Mouse (Mus musculus) lung, embryonic 14.5 days (tissue): ENCODE data around the gene Eng. TPM values are rescaled to one million over a fixed set of nuclear protein-coding genes. Genes with fewer than 3 reads are reported as not detected.

ENCODE experiments used
- ATAC-seq: fragments of 200-750 bp; cut with Nextera tagmentation; 2 replicates; pipeline ENCODE4 v1.8.0; 2017; ENCODE audit warnings: mild to moderate bottlenecking, moderate TSS enrichment, moderate library complexity; ENCODE audit not compliant: insufficient read depth
- DNase-seq: peaks from one replicate; pipeline ENCODE4 v3.0.0-alpha.2; 2015
- H3K27ac ChIP-seq: fragments of 300-500 bp; sonication (generic); 2 replicates; pipeline ENCODE4 v1.5.1; 2014; ENCODE audit warnings: low read depth, mild to moderate bottlenecking, moderate library complexity
- H3K27me3 ChIP-seq: fragments of 300-500 bp; sonication (generic); 2 replicates; pipeline ENCODE4 v1.6.1; 2014; ENCODE audit warnings: low read length, control low read depth; ENCODE audit not compliant: insufficient read depth
- H3K36me3 ChIP-seq: fragments of 300-500 bp; sonication (generic); 2 replicates; pipeline ENCODE4 v1.6.1; 2014; ENCODE audit warnings: control low read depth; ENCODE audit not compliant: insufficient read depth
- H3K4me1 ChIP-seq: fragments of 300-500 bp; sonication (generic); 2 replicates; pipeline ENCODE4 v1.6.1; 2014; ENCODE audit warnings: antibody characterized with exemption, control low read depth; ENCODE audit not compliant: insufficient read depth
- H3K4me2 ChIP-seq: fragments of 300-500 bp; sonication (generic); 2 replicates; pipeline ENCODE4 v1.6.1; 2014; ENCODE audit warnings: mild to moderate bottlenecking
- H3K4me3 ChIP-seq: fragments of 300-500 bp; sonication (generic); 2 replicates; pipeline ENCODE4 v1.5.1; 2014; ENCODE audit warnings: low read depth, low read length
- H3K9ac ChIP-seq: fragments of 300-500 bp; sonication (generic); 2 replicates; pipeline ENCODE4 v1.6.1; 2014
- H3K9me3 ChIP-seq: fragments of 300-500 bp; sonication (generic); 2 replicates; pipeline ENCODE4 v1.6.1; 2016; ENCODE audit warnings: low read depth, low read length, control low read depth
- CTCF ChIP-seq: IDR thresholded peaks from 2 replicates; pipeline ENCODE4 v1.5.1; 2016; ENCODE audit warnings: antibody characterized with exemption, low read depth
- WGBS: fragments of 180-500 bp; shearing (Covaris S2); extraction: QIAGEN DNeasy Blood & Tissue Kit; methylation state at CpG from one replicate; pipeline ENCODE4 v1.1.7; 2014; 5-methylcytosine and 5-hydroxymethylcytosine counted together
- polyA plus RNA-seq: library from polyadenylated mRNA; unstranded; fragments of >200 nt; fragmentation: Nextera tagmentation; extraction: Ambion mirVana; gene quantifications from 2 replicates; pipeline ENCODE4 v1.2.1, GENCODE M21; 2014

Gene Eng
- polyA plus RNA-seq, 1 experiment from 2014 or later: 98.5 TPM

DNA sequence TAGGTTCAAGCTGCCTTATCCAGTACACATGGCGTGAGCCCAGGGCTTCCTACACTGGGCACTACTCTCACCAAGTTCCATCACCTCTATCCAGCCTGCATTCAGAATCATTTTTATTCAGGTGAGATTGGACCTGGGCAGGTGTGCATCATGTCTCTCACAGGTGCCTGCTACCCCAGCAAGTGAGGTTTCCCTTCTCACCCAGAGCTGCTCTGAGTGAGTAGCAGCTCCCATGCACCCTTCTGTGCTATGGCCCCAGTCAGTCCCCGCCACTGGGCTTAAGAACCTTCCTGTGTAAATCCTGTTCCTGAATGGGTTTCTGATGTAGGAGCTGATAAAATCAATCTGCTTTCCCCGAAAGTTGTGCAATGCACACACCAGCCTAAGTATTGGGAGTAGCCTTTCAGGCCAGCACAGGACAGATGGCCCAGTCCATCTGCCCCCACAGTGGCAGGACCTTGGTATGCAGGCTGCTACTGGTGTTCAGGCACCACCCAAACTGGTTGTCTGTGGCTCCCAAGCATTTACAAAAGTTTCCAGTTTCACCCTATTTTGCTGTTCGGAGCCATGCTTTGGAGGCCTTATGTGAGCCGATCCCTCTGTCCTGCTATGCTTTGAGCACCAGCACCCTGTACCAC, 22.2 kb upstream of the Eng start:
- no peak for DNase-seq
- H3K9me3 ChIP-seq: no peaks in the 10 kb centered on the region
- 0 out of 2 replicates have a peak overlapping the region, but pooled peaks have one; percentile 2 for H3K9ac ChIP-seq
- 0 out of 2 replicates have a peak, but pooled peaks cover 3% of the 10 kb centered on the region for H3K36me3 ChIP-seq
- ATAC-seq: no peak
- no peak overlapping the region for H3K4me2 ChIP-seq
- H3K4me3 ChIP-seq: no peak overlapping the region
- peak overlapping the region; percentile 82 for H3K27ac ChIP-seq
- H3K4me1 ChIP-seq: peaks cover 42% of the 10 kb centered on the region
- WGBS: 63% methylated on average over 5 of the region's 5 CpGs
- no peak for TF ChIP-seq CTCF
- no peaks in the 10 kb centered on the region for H3K27me3 ChIP-seq

DNA sequence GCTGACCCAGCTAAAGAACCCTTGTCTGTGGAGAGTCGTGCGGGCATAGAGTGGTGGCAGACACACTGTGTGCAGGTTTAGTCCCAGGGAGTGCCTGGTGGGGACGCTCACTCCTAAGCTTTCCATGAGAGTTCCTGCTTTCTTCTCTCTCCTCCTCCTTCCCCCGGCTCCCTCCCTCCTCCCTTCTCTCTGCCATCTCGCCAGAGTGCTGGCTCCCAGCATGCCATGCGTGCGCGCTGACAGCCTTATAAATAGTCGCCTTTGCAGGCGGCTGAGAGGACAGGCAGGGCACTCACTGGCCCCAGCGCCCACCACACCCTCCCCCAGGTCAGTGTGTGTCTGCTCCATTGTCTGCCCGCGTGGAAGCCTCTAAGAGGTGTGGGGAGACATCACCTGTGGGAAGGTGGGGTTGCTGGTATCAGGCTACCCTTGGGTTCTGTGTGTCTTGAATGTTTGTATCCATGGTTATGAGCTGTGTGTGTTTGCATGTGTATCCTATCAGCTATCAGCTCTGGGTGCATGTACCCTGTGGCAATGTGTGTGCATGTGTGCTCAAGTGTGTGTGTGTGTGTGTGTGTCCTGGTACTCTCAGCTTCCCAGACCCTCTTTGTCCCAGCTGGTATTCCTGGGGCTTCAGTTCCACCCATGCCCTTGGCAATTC, 21.1 kb upstream of the Eng start:
- Histone ChIP-seq H3K36me3 (no peaks in the 10 kb centered on the region), H3K27me3 (no peaks in the 10 kb centered on the region), H3K4me3 (peak overlapping the region; percentile 24), H3K4me2 (peak overlapping the region; percentile 58), H3K9me3 (no peaks in the 10 kb centered on the region), H3K9ac (peak overlapping the region; percentile 40), H3K27ac (peak overlapping the region; percentile 82), H3K4me1 (peaks cover 31% of the 10 kb centered on the region)
- DNase-seq: peak; percentile 86
- 0 out of 2 replicates have a peak, but pooled peaks have one; percentile 26 for TF ChIP-seq CTCF
- ATAC-seq: peak; percentile 28; the same call in 1 of the 2 replicates
- WGBS: 2% methylated on average over 13 of the region's 13 CpGs

DNA sequence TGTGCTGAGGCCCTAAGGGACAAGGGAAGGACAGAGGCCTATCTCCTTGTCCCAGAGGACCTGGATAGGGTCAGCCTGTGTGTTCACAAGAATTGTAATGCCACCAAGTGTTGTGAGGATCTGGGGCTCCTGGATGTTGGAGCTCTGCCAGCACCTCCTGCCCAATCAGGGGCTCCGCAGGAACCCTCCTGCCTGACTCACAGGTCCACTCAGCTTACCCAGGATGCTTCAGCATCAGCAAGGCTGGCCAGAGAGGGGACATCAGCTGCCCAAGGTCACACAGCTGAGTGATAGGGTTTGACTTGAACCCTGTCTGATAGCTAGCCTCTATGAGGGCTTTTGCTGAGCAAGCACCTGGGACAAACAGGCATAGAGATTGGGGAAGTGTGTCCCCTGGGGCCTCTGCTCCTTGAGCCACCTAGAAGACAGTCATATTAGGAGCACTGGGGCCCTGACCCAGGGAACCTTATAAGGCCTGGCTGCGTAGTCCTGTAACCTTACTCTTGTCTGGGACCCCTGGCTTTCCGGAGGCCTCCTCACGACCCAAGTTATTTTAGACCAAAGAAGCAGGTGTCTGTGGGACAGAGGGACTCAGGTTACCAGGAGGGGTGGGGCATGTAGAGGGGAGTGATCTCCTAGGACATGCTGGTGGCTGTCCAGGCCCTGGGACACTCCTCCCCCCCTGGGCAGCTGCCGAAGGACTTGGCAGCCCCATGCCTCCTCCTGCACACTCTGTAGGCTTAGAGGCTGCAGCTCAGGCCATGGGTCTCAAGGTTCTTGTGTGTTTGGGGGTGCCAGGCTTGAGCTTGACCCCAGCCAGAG, 20.3 kb upstream of the Eng start:
- no peak for TF ChIP-seq CTCF
- Histone ChIP-seq H3K27ac (peak overlapping the region; percentile 82), H3K4me2 (peak overlapping the region; percentile 58), H3K9ac (peak overlapping the region; percentile 40; the same call in 1 of the 2 replicates), H3K27me3 (no peaks in the 10 kb centered on the region), H3K4me1 (peaks cover 24% of the 10 kb centered on the region), H3K4me3 (no peak overlapping the region), H3K9me3 (no peaks in the 10 kb centered on the region), H3K36me3 (no peaks in the 10 kb centered on the region)
- WGBS: 29% methylated on average over 5 of the region's 5 CpGs
- peak; percentile 47 for DNase-seq
- ATAC-seq: no peak

GRCm38 (mm10) chr2:32627266-32628043, 18.9 kb upstream of the Eng start:
- Histone ChIP-seq H3K9me3 (no peaks in the 10 kb centered on the region), H3K27ac (peak overlapping the region; percentile 44; the same call in 1 of the 2 replicates), H3K9ac (peak overlapping the region; percentile 26; the same call in 1 of the 2 replicates), H3K4me2 (no peak overlapping the region), H3K4me1 (peaks cover 13% of the 10 kb centered on the region; the same call in 1 of the 2 replicates), H3K4me3 (no peak overlapping the region), H3K27me3 (no peaks in the 10 kb centered on the region), H3K36me3 (no peaks in the 10 kb centered on the region)
- ATAC-seq (no peak), DNase-seq (no peak)
- WGBS: 62% methylated on average over 20 of the region's 20 CpGs
- TF ChIP-seq CTCF: no peak

DNA sequence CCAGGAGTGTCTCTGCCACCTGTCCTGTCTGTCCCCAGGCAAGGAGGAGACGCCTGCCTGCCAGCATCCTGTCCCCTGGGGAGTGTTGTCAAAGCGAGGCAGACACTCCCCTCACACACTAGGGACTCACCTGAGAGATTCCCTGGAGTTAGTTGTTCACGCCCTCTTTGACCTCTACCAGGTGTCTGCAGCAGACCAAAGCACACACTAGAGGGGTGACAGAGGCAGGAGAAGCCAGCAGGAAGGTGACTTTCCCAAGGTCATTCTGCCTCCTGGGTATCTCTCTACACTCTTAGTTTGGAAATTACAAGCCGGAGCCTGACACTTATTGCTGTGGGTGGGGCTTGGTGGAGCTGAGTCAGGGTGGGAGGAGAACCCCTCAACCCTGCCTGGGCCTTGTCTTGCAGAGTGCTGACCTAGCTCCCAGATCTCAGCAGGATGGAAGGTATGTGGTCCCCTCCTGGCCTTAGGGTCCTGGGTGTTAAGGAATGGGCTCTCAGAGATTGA, 18.3 kb upstream of the Eng start:
- H3K27ac ChIP-seq: peak overlapping the region; percentile 44
- WGBS: 62% methylated on average over 4 of the region's 4 CpGs
- peaks cover 13% of the 10 kb centered on the region; the same call in 1 of the 2 replicates for H3K4me1 ChIP-seq

DNA sequence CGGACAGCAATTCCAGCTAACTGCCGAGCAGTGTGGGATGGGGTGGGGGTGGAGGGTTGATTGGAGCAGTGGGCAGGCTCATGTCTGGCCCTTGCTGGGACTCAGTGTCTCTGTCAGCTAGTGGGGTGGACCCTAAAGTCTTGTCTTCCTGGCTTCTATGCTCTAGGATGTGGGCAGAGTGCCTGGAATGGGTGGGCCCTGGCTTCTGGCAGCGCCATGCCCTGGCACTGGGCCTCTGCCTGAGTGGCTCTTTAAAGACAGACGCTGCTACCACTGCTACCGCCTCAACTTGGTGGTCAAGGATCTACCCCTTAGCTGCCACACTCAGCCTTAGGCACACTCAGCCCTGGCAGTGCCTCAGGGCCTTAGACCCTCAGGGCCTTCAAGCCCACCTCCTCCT, 17.7 kb upstream of the Eng start:
- TF ChIP-seq CTCF: no peak
- no peaks in the 10 kb centered on the region for H3K36me3 ChIP-seq
- H3K9me3 ChIP-seq: no peaks in the 10 kb centered on the region
- 26% methylated on average over 5 of the region's 5 CpGs for WGBS
- H3K27ac ChIP-seq: peak overlapping the region; percentile 44
- no peak overlapping the region for H3K9ac ChIP-seq
- H3K4me1 ChIP-seq: peaks cover 13% of the 10 kb centered on the region; the same call in 1 of the 2 replicates
- peak; percentile 2; the same call in 1 of the 2 replicates for ATAC-seq
- peak; percentile 55 for DNase-seq
- H3K4me3 ChIP-seq: no peak overlapping the region
- no peaks in the 10 kb centered on the region for H3K27me3 ChIP-seq
- peak overlapping the region; percentile 13; the same call in 1 of the 2 replicates for H3K4me2 ChIP-seq

More for the DNA sequence above, 18.3 kb upstream of the Eng start:
- no peak for TF ChIP-seq CTCF
- Histone ChIP-seq H3K4me2 (peak overlapping the region; percentile 13; the same call in 1 of the 2 replicates), H3K9me3 (no peaks in the 10 kb centered on the region), H3K4me3 (no peak overlapping the region), H3K36me3 (no peaks in the 10 kb centered on the region), H3K9ac (peak overlapping the region; percentile 13; the same call in 1 of the 2 replicates), H3K27me3 (no peaks in the 10 kb centered on the region)
- ATAC-seq (no peak), DNase-seq (no peak)
